Mouse (Mus musculus) liver, postnatal 0 days (tissue): Measurements from ENCODE around the gene Mcu. TPM values are rescaled to one million over a fixed set of nuclear protein-coding genes. Genes with fewer than 3 reads are reported as not detected.
A peak's percentile ranks its signal among the peaks of the same experiment; 100 is the strongest.

ENCODE experiments used
- ATAC-seq: fragments of 200-750 bp; cut with Nextera tagmentation; 2 replicates; pipeline ENCODE4 v1.8.0; 2017; ENCODE audit warnings: mild to moderate bottlenecking, moderate library complexity
- DNase-seq: peaks from one replicate; pipeline ENCODE4 v3.0.0-alpha.2; 2016
- H3K27ac ChIP-seq: fragments of 300-500 bp; sonication (generic); 2 replicates; pipeline ENCODE4 v1.5.1; 2014; ENCODE audit warnings: antibody characterized with exemption, moderate library complexity, mild to moderate bottlenecking, low read depth
- H3K27me3 ChIP-seq: fragments of 300-500 bp; sonication (generic); 2 replicates; pipeline ENCODE4 v1.6.1; 2014; ENCODE audit warnings: low read length, control low read depth, mixed read lengths; ENCODE audit not compliant: insufficient read depth
- H3K36me3 ChIP-seq: fragments of 300-500 bp; sonication (generic); replicated peaks from 2 replicates; pipeline ENCODE4 v1.6.1; 2014; ENCODE audit warnings: mild to moderate bottlenecking, control low read depth, low read length, moderate library complexity, mixed read lengths; ENCODE audit not compliant: insufficient read depth
- H3K4me1 ChIP-seq: fragments of 300-500 bp; sonication (generic); 2 replicates; pipeline ENCODE4 v1.6.1; 2014; ENCODE audit warnings: antibody characterized with exemption, mild to moderate bottlenecking, control low read depth; ENCODE audit not compliant: insufficient read depth
- H3K4me2 ChIP-seq: fragments of 300-500 bp; sonication (generic); 2 replicates; pipeline ENCODE4 v1.6.1; 2014; ENCODE audit warnings: low read depth, mild to moderate bottlenecking, low read length, moderate library complexity, mixed read lengths
- H3K4me3 ChIP-seq: fragments of 300-500 bp; sonication (generic); 2 replicates; pipeline ENCODE4 v1.5.1; 2014; ENCODE audit warnings: low read depth, low read length
- H3K9ac ChIP-seq: fragments of 300-500 bp; sonication (generic); replicated peaks from 2 replicates; pipeline ENCODE4 v1.6.1; 2014; ENCODE audit warnings: mild to moderate bottlenecking, moderate library complexity
- H3K9me3 ChIP-seq: fragments of 300-500 bp; sonication (generic); 2 replicates; pipeline ENCODE4 v1.6.1; 2016; ENCODE audit warnings: mild to moderate bottlenecking, control low read depth, low read length, mixed read lengths
- CTCF ChIP-seq: sonication (generic); IDR thresholded peaks from 2 replicates; pipeline ENCODE4 v1.5.1; 2016; ENCODE audit warnings: antibody characterized with exemption, low read depth
- EP300 ChIP-seq: IDR thresholded peaks from 2 replicates; pipeline ENCODE4 v1.6.1; 2016; ENCODE audit warnings: antibody characterized with exemption, low read depth, mild to moderate bottlenecking
- WGBS: fragments of 180-500 bp; shearing (Covaris S2); extraction: QIAGEN DNeasy Blood & Tissue Kit; methylation state at CpG from one replicate; pipeline ENCODE4 v1.1.7; 2014; ENCODE audit not compliant: insufficient replicate concordance; 5-methylcytosine and 5-hydroxymethylcytosine counted together
- polyA plus RNA-seq: library from polyadenylated mRNA; unstranded; fragments of >200 nt; fragmentation: Nextera tagmentation; extraction: Ambion mirVana; gene quantifications from 2 replicates; pipeline ENCODE4 v1.2.1, GENCODE M21; 2015

The Mcu gene
- polyA plus RNA-seq, 1 experiment from 2014 or later = 13.5 TPM

GRCm38 (mm10) chr10:59643645-59644044 lies 27.2 kb upstream of the Mcu start:
- WGBS = 68% methylated on average over 9 of the region's 9 CpGs
- Histone ChIP-seq H3K4me3 (no peak overlapping the region), H3K27ac (no peak overlapping the region), H3K9ac (no peak overlapping the region), H3K9me3 (no peaks in the 10 kb centered on the region), H3K4me2 (no peak overlapping the region), H3K27me3 (no peaks in the 10 kb centered on the region), H3K36me3 (no peaks in the 10 kb centered on the region), H3K4me1 (no peaks in the 10 kb centered on the region)
- no peak for DNase-seq
- TF ChIP-seq EP300 (no peak), CTCF (no peak)
- ATAC-seq = no peak

GRCm38 (mm10) chr10:59642659-59643377 lies 26.3 kb upstream of the Mcu start:
- 39% methylated on average over 8 of the region's 8 CpGs for WGBS
- no peak overlapping the region for H3K9ac ChIP-seq
- ATAC-seq (no peak), DNase-seq (no peak)
- no peak overlapping the region for H3K27ac ChIP-seq
- no peaks in the 10 kb centered on the region for H3K4me1 ChIP-seq
- no peak for TF ChIP-seq EP300
- TF ChIP-seq CTCF = no peak
- no peaks in the 10 kb centered on the region for H3K9me3 ChIP-seq
- no peak overlapping the region for H3K4me2 ChIP-seq
- no peaks in the 10 kb centered on the region for H3K36me3 ChIP-seq
- H3K4me3 ChIP-seq = no peak overlapping the region
- H3K27me3 ChIP-seq = no peaks in the 10 kb centered on the region

GRCm38 (mm10) chr10:59638576-59638975 lies 22.1 kb upstream of the Mcu start:
- TF ChIP-seq EP300 = no peak
- no peak for TF ChIP-seq CTCF
- Histone ChIP-seq H3K4me1 (no peaks in the 10 kb centered on the region), H3K9ac (no peak overlapping the region), H3K4me3 (no peak overlapping the region), H3K4me2 (no peak overlapping the region), H3K9me3 (no peaks in the 10 kb centered on the region), H3K27ac (no peak overlapping the region), H3K36me3 (no peaks in the 10 kb centered on the region), H3K27me3 (no peaks in the 10 kb centered on the region)
- ATAC-seq (no peak), DNase-seq (no peak)
- WGBS = 86% methylated on average over 6 of the region's 6 CpGs

GRCm38 (mm10) chr10:59637596-59638124 lies 21.2 kb upstream of the Mcu start:
- TF ChIP-seq EP300 (no peak), CTCF (no peak)
- Histone ChIP-seq H3K4me1 (no peaks in the 10 kb centered on the region), H3K9me3 (no peaks in the 10 kb centered on the region), H3K27ac (no peak overlapping the region), H3K4me3 (no peak overlapping the region), H3K27me3 (no peaks in the 10 kb centered on the region), H3K9ac (no peak overlapping the region), H3K36me3 (no peaks in the 10 kb centered on the region), H3K4me2 (peak overlapping the region; percentile 44; the same call in 1 of the 2 replicates)
- ATAC-seq (no peak), DNase-seq (no peak)
- WGBS = 73% methylated on average over 7 of the region's 7 CpGs

- ATAC-seq (no peak), DNase-seq (no peak)
- TF ChIP-seq EP300 = no peak
- no peak for TF ChIP-seq CTCF
- Histone ChIP-seq H3K4me3 (peak overlapping the region; percentile 32), H3K4me2 (peak overlapping the region; percentile 44), H3K4me1 (no peaks in the 10 kb centered on the region), H3K9me3 (no peaks in the 10 kb centered on the region), H3K36me3 (no peaks in the 10 kb centered on the region), H3K9ac (no peak overlapping the region), H3K27me3 (no peaks in the 10 kb centered on the region), H3K27ac (peak overlapping the region; percentile 34; the same call in 1 of the 2 replicates)
- 70% methylated on average over 16 of the region's 16 CpGs for WGBS
Measured at GRCm38 (mm10) chr10:59636751-59637533, 20.4 kb upstream of the Mcu start.

- H3K27me3 ChIP-seq = no peaks in the 10 kb centered on the region
- ATAC-seq (no peak), DNase-seq (no peak)
- H3K4me2 ChIP-seq = no peak overlapping the region
- H3K4me1 ChIP-seq = no peaks in the 10 kb centered on the region
- H3K27ac ChIP-seq = no peak overlapping the region
- no peak overlapping the region for H3K4me3 ChIP-seq
- no peaks in the 10 kb centered on the region for H3K9me3 ChIP-seq
- TF ChIP-seq EP300 (no peak), CTCF (no peak)
- H3K9ac ChIP-seq = no peak overlapping the region
- 92% methylated on average over 2 of the region's 2 CpGs for WGBS
- H3K36me3 ChIP-seq = no peaks in the 10 kb centered on the region
Measured at GRCm38 (mm10) chr10:59636048-59636447, 19.6 kb upstream of the Mcu start.
